Mouse (Mus musculus) bone marrow macrophage, adult 2 months (primary cell): ENCODE data around the gene Cep170b. TPM values are rescaled to one million over a fixed set of nuclear protein-coding genes. Genes with fewer than 3 reads are reported as not detected.

Source experiments
- H3K27ac ChIP-seq: 2 replicates; pipeline ENCODE4 v1.5.1; 2012; ENCODE audit warnings: low read depth, low read length; ENCODE audit not compliant: insufficient read depth
- H3K4me1 ChIP-seq: 2 replicates; pipeline ENCODE4 v1.6.1; 2012; ENCODE audit warnings: low read length; ENCODE audit not compliant: control insufficient read depth, insufficient read depth
- H3K4me3 ChIP-seq: 2 replicates; pipeline ENCODE4 v1.5.1; 2012; ENCODE audit warnings: mild to moderate bottlenecking, low read length, moderate library complexity; ENCODE audit not compliant: insufficient read depth
- CTCF ChIP-seq: IDR thresholded peaks from 2 replicates; pipeline ENCODE4 v1.5.1; 2012; ENCODE audit warnings: low read depth, mild to moderate bottlenecking, low read length, moderate library complexity
- POLR2A ChIP-seq: IDR thresholded peaks from 2 replicates; pipeline ENCODE4 v1.6.1; 2012; ENCODE audit warnings: mild to moderate bottlenecking, low read depth, low read length, borderline replicate concordance
- polyA plus RNA-seq: library from polyadenylated mRNA; stranded (reverse); fragments of >200 nt; gene quantifications from 2 replicates; pipeline ENCODE4 v1.2.4, GENCODE M21; 2012; ENCODE audit not compliant: missing spikeins, insufficient read depth, insufficient read length

The Cep170b gene
- polyA plus RNA-seq, 1 experiment: 8.5 TPM

- Histone ChIP-seq H3K4me1 (peaks cover 53% of the 10 kb centered on the region), H3K27ac (peak overlapping the region; percentile 79), H3K4me3 (peak overlapping the region; percentile 57)
- TF ChIP-seq POLR2A (no peak), CTCF (no peak)
Measured at GRCm38 (mm10) chr12:112795466-112796104, 75.3 kb downstream of the Cep170b start.

Other genes with a start within 250 kb of the Cep170b start
- not detected in 2 replicates for gene A530016L24Rik, start 231.0 kb upstream of the Cep170b start, polyA plus RNA-seq
- not detected in 2 replicates for gene Tmem179, start 203.7 kb upstream of the Cep170b start, polyA plus RNA-seq
- 28.0 and 30.8 TPM in 2 replicates for gene Inf2, start 131.7 kb upstream of the Cep170b start, polyA plus RNA-seq
- gene Adssl1, start 100.4 kb upstream of the Cep170b start, polyA plus RNA-seq: 33.2 and 38.5 TPM in 2 replicates
- 34.9 and 52.4 TPM in 2 replicates for gene Siva1, start 75.8 kb upstream of the Cep170b start, polyA plus RNA-seq
- gene Akt1, start 45.6 kb upstream of the Cep170b start, polyA plus RNA-seq: 169 and 176 TPM in 2 replicates
- 9.2 and 10.1 TPM in 2 replicates for gene Zbtb42, start 41.6 kb upstream of the Cep170b start, polyA plus RNA-seq
- gene Pld4, start 40.2 kb downstream of the Cep170b start, polyA plus RNA-seq: 1,067 and 1,170 TPM in 2 replicates
- gene Ahnak2, start 82.2 kb downstream of the Cep170b start, polyA plus RNA-seq: 27.3 TPM in 2 replicates
- 2.0 and 2.1 TPM in 2 replicates for gene Clba1, start 88.5 kb downstream of the Cep170b start, polyA plus RNA-seq
- gene Cdca4, start 109.0 kb downstream of the Cep170b start, polyA plus RNA-seq: 26.2 and 28.0 TPM in 2 replicates
- gene Gpr132, start 147.8 kb downstream of the Cep170b start, polyA plus RNA-seq: 42.1 and 44.3 TPM in 2 replicates
- 2.8 and 3.2 TPM in 2 replicates for gene Jag2, start 209.3 kb downstream of the Cep170b start, polyA plus RNA-seq
- gene Nudt14, start 221.7 kb downstream of the Cep170b start, polyA plus RNA-seq: 31.4 and 32.1 TPM in 2 replicates